Mouse (Mus musculus) central nervous system, embryonic 11.5 days (tissue): Measurements from ENCODE around the gene Lrrc40. TPM values are rescaled to one million over a fixed set of nuclear protein-coding genes. Genes with fewer than 3 reads are reported as not detected.

ENCODE experiments used
- polyA plus RNA-seq: library from polyadenylated mRNA; depleted of rRNA; stranded (reverse); fragments of >200 nt; gene quantifications from 2 replicates; pipeline ENCODE4 v1.2.3, GENCODE M21; 2012; rRNA removed

Lrrc40 gene
- 31.4 and 48.5 TPM in 2 replicates for polyA plus RNA-seq

GRCm38 (mm10) chr3:158036329-158036988, at the start of gene Lrrc40, which contains the start of gene Srsf11:
Gene Lrrc40 (plus strand): TSS chr3:158036662.
Gene Srsf11 (minus strand): TSS chr3:158036639.

Other genes with a start within 250 kb of the Lrrc40 start
- 10.0 and 12.9 TPM in 2 replicates for gene Cth, start 111.6 kb upstream of the Lrrc40 start, polyA plus RNA-seq
- 22.6 and 23.3 TPM in 2 replicates for gene Ankrd13c, start 89.4 kb upstream of the Lrrc40 start, polyA plus RNA-seq
- 568 and 852 TPM in 2 replicates for gene Srsf11, start within 50 bp of the Lrrc40 start, polyA plus RNA-seq